Comparison of ENCODE assay signal across 10 mouse cellular contexts in the genomic region with DNA sequence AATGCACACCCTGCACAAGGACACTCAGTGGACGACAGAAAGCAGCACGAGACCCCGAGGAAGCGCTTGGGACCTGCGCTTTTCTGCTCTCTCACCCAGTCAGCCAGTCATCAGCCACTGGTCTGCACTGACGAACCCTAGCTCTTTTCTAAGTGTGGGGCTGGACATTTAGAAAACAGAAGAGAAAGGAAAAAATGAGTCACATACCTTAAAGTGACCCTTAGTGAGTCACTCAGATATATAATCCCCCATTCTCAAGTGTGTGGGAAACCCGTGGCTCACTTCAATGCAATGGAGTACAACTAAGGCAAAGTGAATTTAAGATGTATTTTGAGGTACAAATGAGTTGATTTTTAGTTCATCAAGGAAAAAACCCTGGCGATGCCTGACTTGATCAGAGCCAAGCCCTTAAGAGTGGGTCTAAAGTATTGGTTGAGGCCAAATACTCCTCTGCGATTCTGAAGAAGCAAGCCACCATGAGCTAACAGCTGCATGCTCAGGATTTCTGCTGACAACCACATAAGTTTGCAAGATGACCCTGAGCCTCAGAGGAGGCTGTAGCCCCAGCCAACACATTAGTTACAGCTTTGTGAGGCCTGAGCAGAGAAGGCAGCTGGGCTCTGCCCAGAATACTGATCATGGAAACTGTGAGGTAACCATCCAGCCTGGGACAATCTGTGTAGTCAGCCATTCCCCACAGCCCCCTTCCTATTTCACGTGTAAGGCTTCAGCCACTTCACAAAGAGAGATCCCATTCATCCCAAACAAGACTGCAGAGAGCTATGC. TPM values are rescaled to one million over a fixed set of nuclear protein-coding genes. Genes with fewer than 3 reads are reported as not detected.
A peak's percentile ranks its signal among the peaks of the same experiment; 100 is the strongest.
DNase-seq lines count a peak whose midpoint lies in the region; ATAC-seq and TF ChIP-seq lines count a peak whose summit lies in the region.
"Had no signal": no experiment of that assay in that cellular context is flagged by ENCODE, and none has a peak within 500 bp of the region (broad histone marks: within the 10 kb centered on the region; RNA-seq: fewer than 3 reads in every experiment).

No protein-coding gene starts in this region.

- H3K27ac ChIP-seq in forebrain, embryonic 14.5 days (ENCODE audit: low read depth, low read length), result no peak overlapping the region
- no peak overlapping the region for H3K27ac ChIP-seq in forebrain, embryonic 12.5 days
- H3K27ac ChIP-seq in neural tube, embryonic 11.5 days (ENCODE audit: low read depth, low read length), result 0 out of 2 replicates have a peak overlapping the region, but pooled peaks have one; percentile 10

- peaks cover 30% of the 10 kb centered on the region for H3K36me3 ChIP-seq in forebrain, embryonic 14.5 days (ENCODE audit: control insufficient read depth, insufficient read depth, low read length)
- peaks cover 30% of the 10 kb centered on the region for H3K36me3 ChIP-seq in forebrain, embryonic 12.5 days (replicated peaks)
- H3K36me3 ChIP-seq in neural tube, embryonic 11.5 days (ENCODE audit: control insufficient read depth, insufficient read depth, low read length), result peaks cover 2% of the 10 kb centered on the region; the same call in 1 of the 2 replicates
- H3K36me3 ChIP-seq in myocyte (ENCODE audit: control insufficient read depth, insufficient read depth), result no peaks in the 10 kb centered on the region

- H3ac ChIP-seq in myocyte (ENCODE audit: control insufficient read depth, insufficient read length), result no peak overlapping the region

- H3K9me3 ChIP-seq in forebrain, embryonic 14.5 days (replicated peaks; ENCODE audit: control insufficient read depth, low read length), result no peaks in the 10 kb centered on the region
- no peaks in the 10 kb centered on the region for H3K9me3 ChIP-seq in forebrain, embryonic 12.5 days
- H3K9me3 ChIP-seq in neural tube, embryonic 11.5 days (ENCODE audit: control insufficient read depth, low read length), result no peaks in the 10 kb centered on the region

- no peak overlapping the region for H3K4me3 ChIP-seq in forebrain, embryonic 14.5 days (ENCODE audit: low read depth, low read length)
- no peak overlapping the region for H3K4me3 ChIP-seq in forebrain, embryonic 12.5 days (replicated peaks)
- no peak overlapping the region for H3K4me3 ChIP-seq in neural tube, embryonic 11.5 days (ENCODE audit: low read depth, low read length)
- H3K4me3 ChIP-seq in myocyte, result no peak overlapping the region

- H3K4me2 ChIP-seq in forebrain, embryonic 14.5 days (ENCODE audit: low read length), result no peak overlapping the region
- no peak overlapping the region for H3K4me2 ChIP-seq in forebrain, embryonic 12.5 days
- H3K4me2 ChIP-seq in neural tube, embryonic 11.5 days (ENCODE audit: low read depth), result no peak overlapping the region
- peak overlapping the region; percentile 69 for H3K4me2 ChIP-seq in myocyte (ENCODE audit: low read depth)

- WGBS in forebrain, embryonic 14.5 days, result 84% methylated on average over 10 of the region's 10 CpGs
- WGBS in forebrain, embryonic 12.5 days, result 79% methylated on average over 10 of the region's 10 CpGs
- 86% methylated on average over 10 of the region's 10 CpGs for WGBS in neural tube, embryonic 11.5 days

- ATAC-seq in forebrain, embryonic 14.5 days, result peak; percentile 70
- ATAC-seq in forebrain, embryonic 12.5 days (ENCODE audit: low FRiP score), result no peak; the same call in 1 of the 2 replicates
- ATAC-seq in neural tube, embryonic 11.5 days (ENCODE audit: insufficient read depth, low FRiP score, low TSS enrichment), result no peak; the same call in 1 of the 2 replicates
- ATAC-seq in erythroblast, adult 5-6 weeks (replicated peaks; ENCODE audit: low FRiP score, poor library complexity, severe bottlenecking), result no peak

- H3K27me3 ChIP-seq in forebrain, embryonic 14.5 days (replicated peaks; ENCODE audit: control insufficient read depth, insufficient read depth, low read length), result no peaks in the 10 kb centered on the region
- H3K27me3 ChIP-seq in forebrain, embryonic 12.5 days, result no peaks in the 10 kb centered on the region
- H3K27me3 ChIP-seq in neural tube, embryonic 11.5 days (ENCODE audit: control insufficient read depth, insufficient read depth, low read length), result no peaks in the 10 kb centered on the region
- no peaks in the 10 kb centered on the region for H3K27me3 ChIP-seq in myocyte (ENCODE audit: control insufficient read depth, insufficient read depth, insufficient read length)

- H3K9ac ChIP-seq in forebrain, embryonic 14.5 days (ENCODE audit: low read length), result no peak overlapping the region
- no peak overlapping the region for H3K9ac ChIP-seq in forebrain, embryonic 12.5 days
- H3K9ac ChIP-seq in neural tube, embryonic 11.5 days (ENCODE audit: low read length), result no peak overlapping the region

- no peaks in the 10 kb centered on the region for H3K79me2 ChIP-seq in myocyte (ENCODE audit: control insufficient read depth, insufficient read depth)

- TF ChIP-seq POLR2A in myocyte (IDR thresholded peaks at IDR 0.05; ENCODE audit: insufficient read length, low read depth), result no peak

- peaks cover 6% of the 10 kb centered on the region; the same call in 1 of the 2 replicates for H3K4me1 ChIP-seq in forebrain, embryonic 14.5 days (ENCODE audit: control insufficient read depth, insufficient read depth, low read length)
- H3K4me1 ChIP-seq in forebrain, embryonic 12.5 days, result no peaks in the 10 kb centered on the region
- H3K4me1 ChIP-seq in neural tube, embryonic 11.5 days (ENCODE audit: control insufficient read depth, insufficient read depth, low read length), result no peaks in the 10 kb centered on the region

- peak; percentile 22 for DNase-seq in forebrain, embryonic 14.5 days (ENCODE audit: low spot score)
- no peak for DNase-seq in neural tube, embryonic 11.5 days (ENCODE audit: low spot score)
- DNase-seq in neural tube, embryonic 10.5 days (ENCODE audit: extremely low spot score, low spot score), result no peak
- peak; percentile 74 for DNase-seq in gastrocnemius, postnatal 14 days
- DNase-seq in right cerebral cortex, postnatal 36 days (ENCODE audit: low spot score in 2 of 2), result no peak
- DNase-seq: cerebellum, adult 8-10 months; heart, adult 11 months had no signal

- intact Hi-C loops in gastrocnemius, postnatal 14 days (cut with DNase I; ENCODE audit: low total_unique reads), result no loop called here

TF ChIP-seq in myocyte, 11 proteins besides CTCF, POLR2A, EP300 and RAD21:
- TF ChIP-seq POLR2AphosphoS2 (IDR thresholded peaks at IDR 0.05; ENCODE audit: insufficient read length, low read depth), result no peak
- TF ChIP-seq MYOG (IDR thresholded peaks at IDR 0.05; ENCODE audit: control insufficient read depth in 1 of 3, insufficient read depth in 1 of 3, insufficient read length in 2 of 3, low read depth in 2 of 3), result peak in 2 of 3 experiments; percentile 78 to 79
- peak; percentile 52 to 85 (median 77) for TF ChIP-seq MYOD1 (IDR thresholded peaks at IDR 0.05; ENCODE audit: control insufficient read depth in 1 of 3, insufficient read length in 2 of 3, low read depth in 2 of 3)
TF ChIP-seq in myocyte: peak in this region for 2.

RNA-seq across cellular contexts. Expression of gene Slc30a7, which starts 38.3 kb away (rescaled TPM):
- polyA plus RNA-seq in forebrain, embryonic 14.5 days (2014; fragmentation: Nextera tagmentation; extraction: Ambion mirVana), result 22.2 and 23.1 TPM in 2 replicates
- 20.3 and 24.2 TPM in 2 replicates for polyA plus RNA-seq in forebrain, embryonic 12.5 days (2016; fragmentation: Nextera tagmentation; extraction: Ambion mirVana)
- polyA plus RNA-seq in neural tube, embryonic 11.5 days (2014; fragmentation: Nextera tagmentation; extraction: Ambion mirVana), result 31.8 and 32.9 TPM in 2 replicates
- total RNA-seq in gastrocnemius, postnatal 14 days (2021), result 10 to 100 TPM; 11.0 to 11.2 TPM
- polyA plus RNA-seq in myocyte (2012; fragmentation: generic; extraction: Trizol), result 3.9 TPM
- total RNA-seq in erythroblast, adult 5-6 weeks (2015; ENCODE audit: low replicate concordance), result 1.7 and 11.9 TPM in 2 replicates
- total RNA-seq in erythroblast, adult 5-6 weeks (2017; ENCODE audit: low replicate concordance), result 3.6 and 20.4 TPM in 2 replicates

RNA-seq across cellular contexts. Expression of gene Extl2, which starts 38.3 kb away (rescaled TPM):
- 29.9 and 31.4 TPM in 2 replicates for polyA plus RNA-seq in forebrain, embryonic 14.5 days (2014; fragmentation: Nextera tagmentation; extraction: Ambion mirVana)
- polyA plus RNA-seq in forebrain, embryonic 12.5 days (2016; fragmentation: Nextera tagmentation; extraction: Ambion mirVana), result 22.0 and 22.4 TPM in 2 replicates
- polyA plus RNA-seq in neural tube, embryonic 11.5 days (2014; fragmentation: Nextera tagmentation; extraction: Ambion mirVana), result 26.7 and 28.9 TPM in 2 replicates
- total RNA-seq in gastrocnemius, postnatal 14 days (2021), result 10 to 100 TPM; 11.8 to 13.8 TPM
- polyA plus RNA-seq in myocyte (2012; fragmentation: generic; extraction: Trizol), result 9.4 TPM
- 2.3 and 4.6 TPM in 2 replicates for total RNA-seq in erythroblast, adult 5-6 weeks (2015; ENCODE audit: low replicate concordance)
- total RNA-seq in erythroblast, adult 5-6 weeks (2017; ENCODE audit: low replicate concordance), result 0.98 and 1.4 TPM in 2 replicates

Comparison
In these comparisons a context has a peak if more than half of its experiments do, and no peak if none do; other contexts are left out.
1. DNase-seq: peak in forebrain, embryonic 14.5 days (single experiment) and gastrocnemius, postnatal 14 days (single experiment); none in neural tube, embryonic 11.5 days (single experiment), neural tube, embryonic 10.5 days (single experiment) and right cerebral cortex, postnatal 36 days (0 of 2).